Mouse (Mus musculus) liver, adult 2 months (tissue): ENCODE measurements around the gene Eme1.

Experiments
- CTCF ChIP-seq: fragments of 200-500 bp; IDR thresholded peaks from 2 replicates; pipeline ENCODE4 v1.5.1; 2011; ENCODE audit warnings: low read depth, low read length, control low read depth
- POLR2A ChIP-seq: fragments of 200-500 bp; IDR thresholded peaks from 2 replicates; pipeline ENCODE4 v1.6.1; 2011; ENCODE audit warnings: low read length, control low read depth; ENCODE audit not compliant: insufficient read depth; ENCODE audit errors: extremely low read depth

DNA sequence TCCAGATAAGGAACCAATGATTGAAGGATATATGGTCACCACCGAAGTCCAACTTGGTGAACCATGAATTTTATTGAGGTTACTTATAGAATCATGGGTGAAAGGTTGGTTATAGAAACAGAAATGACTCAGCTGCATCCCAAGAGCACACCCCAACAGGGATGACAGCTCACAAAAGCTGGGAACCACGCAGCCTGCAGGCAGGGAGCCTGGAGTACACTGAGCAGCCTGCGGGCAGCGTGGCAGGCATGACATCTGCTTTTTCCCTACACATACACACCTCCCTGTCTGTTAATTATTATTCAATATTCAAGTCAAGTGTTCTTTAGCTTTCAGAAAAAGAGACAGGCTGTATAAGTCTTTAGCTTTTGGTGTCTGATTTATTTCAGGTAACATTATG lies 39.2 kb downstream of the Eme1 start:
- TF ChIP-seq POLR2A (no peak), CTCF (no peak)
